Mouse (Mus musculus): ENCODE data around the gene Slit3. TPM values are rescaled to one million over a fixed set of nuclear protein-coding genes. Genes with fewer than 3 reads are reported as not detected.
A peak's percentile ranks its signal among the peaks of the same experiment; 100 is the strongest.

Slit3 gene
- polyA plus RNA-seq, 1 experiment from 2014 or later = 28.0 TPM

DNA sequence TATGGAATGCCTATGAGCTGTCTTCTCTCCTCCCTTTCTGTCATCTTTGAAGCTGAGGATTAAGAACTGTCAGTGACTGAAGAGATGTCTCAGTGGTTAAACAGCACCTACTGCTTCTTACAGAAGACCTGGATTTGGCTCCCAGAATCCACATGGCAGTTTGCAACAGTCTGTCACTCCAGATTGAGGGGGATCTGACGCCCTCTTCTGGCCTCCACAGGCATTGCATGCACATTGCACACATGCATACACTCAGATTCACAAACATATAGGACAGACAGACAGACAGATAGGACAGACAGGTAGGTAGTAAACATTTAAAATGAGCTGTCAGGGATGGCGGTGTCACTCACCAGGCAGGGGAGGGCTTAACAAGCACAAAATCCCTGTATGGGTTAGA is 615.8 kb downstream of the Slit3 start:
- no peaks in the 10 kb centered on the region for H3K4me1 ChIP-seq
- ATAC-seq (ENCODE audit: insufficient number of reproducible peaks, insufficient read depth, low FRiP score, low TSS enrichment, low read depth) = no peak
- no peak overlapping the region for H3K4me3 ChIP-seq
- H3K27ac ChIP-seq = no peak overlapping the region
- no peak overlapping the region for H3K9ac ChIP-seq
- WGBS = 65% methylated on average over 2 of the region's 2 CpGs
- H3K9me3 ChIP-seq = no peaks in the 10 kb centered on the region
- no peaks in the 10 kb centered on the region for H3K36me3 ChIP-seq
- no peaks in the 10 kb centered on the region for H3K27me3 ChIP-seq
- H3K4me2 ChIP-seq = no peak overlapping the region

GRCm38 (mm10) chr11:35737262-35737661 is 616.2 kb downstream of the Slit3 start:
- H3K27ac ChIP-seq = no peak overlapping the region
- no peak for ATAC-seq (ENCODE audit: insufficient number of reproducible peaks, insufficient read depth, low FRiP score, low TSS enrichment, low read depth)
- no peaks in the 10 kb centered on the region for H3K4me1 ChIP-seq
- no peaks in the 10 kb centered on the region for H3K36me3 ChIP-seq
- no peak overlapping the region for H3K4me3 ChIP-seq
- H3K4me2 ChIP-seq = no peak overlapping the region
- H3K27me3 ChIP-seq = no peaks in the 10 kb centered on the region
- no peaks in the 10 kb centered on the region for H3K9me3 ChIP-seq
- WGBS = 97% methylated on average over 2 of the region's 2 CpGs
- no peak overlapping the region for H3K9ac ChIP-seq

DNA sequence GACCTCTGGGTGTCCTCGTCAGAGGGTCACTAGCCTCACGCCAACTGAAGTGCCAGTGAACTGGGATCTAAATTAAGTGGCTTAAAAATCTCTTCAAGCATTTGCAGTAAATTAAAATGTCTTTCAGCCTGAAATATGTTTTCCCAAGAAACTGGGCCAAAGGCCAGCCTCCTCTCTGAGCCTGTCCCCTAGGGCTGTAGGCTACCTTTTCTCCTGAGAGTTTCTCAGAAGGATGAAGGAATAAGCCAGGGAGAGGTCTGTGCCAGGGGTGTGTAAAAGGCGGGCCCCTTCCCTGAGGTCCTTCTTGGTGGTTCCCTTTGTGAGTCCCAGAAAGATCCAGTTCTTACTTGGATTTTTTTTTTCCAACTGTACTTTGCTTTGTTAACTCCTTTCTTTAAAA is 617.1 kb downstream of the Slit3 start:
- Histone ChIP-seq H3K9me3 (no peaks in the 10 kb centered on the region), H3K9ac (no peak overlapping the region), H3K4me2 (no peak overlapping the region), H3K27ac (no peak overlapping the region), H3K36me3 (no peaks in the 10 kb centered on the region), H3K4me3 (no peak overlapping the region), H3K4me1 (no peaks in the 10 kb centered on the region), H3K27me3 (no peaks in the 10 kb centered on the region)
- 56% methylated on average over 3 of the region's 3 CpGs for WGBS
- ATAC-seq (ENCODE audit: insufficient number of reproducible peaks, insufficient read depth, low FRiP score, low TSS enrichment, low read depth) = no peak

DNA sequence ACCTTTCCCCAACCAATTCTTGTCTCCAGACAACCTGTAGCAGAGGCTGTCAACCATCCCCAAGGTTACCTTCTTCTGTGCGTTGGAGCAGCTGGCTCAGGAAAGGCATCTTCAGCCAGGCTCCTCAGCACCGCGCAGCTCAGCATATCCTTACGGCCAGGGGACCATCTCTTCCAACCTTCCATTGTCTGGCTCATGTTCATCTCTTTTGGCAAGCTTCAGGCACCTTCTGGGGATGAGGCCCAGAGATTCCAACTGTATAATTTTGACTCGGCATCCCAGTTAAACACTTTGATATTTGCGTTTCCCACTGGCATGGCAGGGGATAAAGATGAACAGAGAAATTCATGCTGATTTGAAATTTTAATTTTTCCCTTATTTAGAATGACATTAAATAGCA is 622.6 kb downstream of the Slit3 start:
- Histone ChIP-seq H3K4me2 (no peak overlapping the region), H3K27me3 (no peaks in the 10 kb centered on the region), H3K27ac (no peak overlapping the region), H3K9ac (no peak overlapping the region), H3K4me3 (no peak overlapping the region), H3K36me3 (no peaks in the 10 kb centered on the region), H3K9me3 (no peaks in the 10 kb centered on the region), H3K4me1 (no peaks in the 10 kb centered on the region)
- 92% methylated on average over 6 of the region's 6 CpGs for WGBS
- ATAC-seq (ENCODE audit: insufficient number of reproducible peaks, insufficient read depth, low FRiP score, low TSS enrichment, low read depth) = no peak

DNA sequence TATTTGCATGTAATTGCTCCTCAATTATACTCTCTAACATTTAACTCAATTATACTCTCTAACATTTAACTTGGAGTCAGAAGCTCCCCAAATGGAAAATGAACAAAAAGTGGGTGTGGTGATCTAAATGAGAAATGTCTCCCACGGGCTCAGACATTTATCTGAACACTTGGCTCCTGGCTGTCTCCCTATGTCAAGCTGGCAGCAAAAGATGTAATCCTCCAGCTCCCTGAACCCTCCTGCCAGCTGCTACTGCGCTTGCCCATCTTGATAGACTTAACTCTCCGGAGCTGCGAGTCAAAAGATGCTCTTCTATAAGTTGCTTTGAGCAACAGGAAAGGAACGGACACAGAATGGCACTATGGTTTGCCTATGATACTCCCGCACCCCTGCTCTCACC is 623.5 kb downstream of the Slit3 start:
- 84% methylated on average over 6 of the region's 6 CpGs for WGBS

DNA sequence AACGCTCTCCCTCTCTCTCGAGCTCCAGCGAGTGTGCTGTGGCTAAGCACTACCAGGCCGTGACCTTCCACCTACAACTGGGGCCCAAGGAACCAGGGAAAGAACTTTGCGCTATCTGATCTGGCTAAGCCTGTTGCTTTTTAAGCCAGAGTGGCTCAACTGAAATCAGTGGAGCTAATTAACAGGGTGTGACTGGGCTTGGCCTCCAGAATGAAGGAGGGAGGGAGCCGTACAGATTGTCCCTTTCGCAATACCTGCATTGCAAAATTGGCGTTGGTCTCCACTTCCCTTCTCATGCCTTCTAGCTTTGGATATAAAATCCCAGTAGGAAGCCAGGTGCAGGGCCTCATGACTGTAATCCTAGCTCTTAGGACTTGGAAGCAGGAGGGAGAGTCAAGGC is 629.6 kb downstream of the Slit3 start:
- no peak for ATAC-seq (ENCODE audit: insufficient number of reproducible peaks, insufficient read depth, low FRiP score, low TSS enrichment, low read depth)
- H3K9ac ChIP-seq = no peak overlapping the region
- no peaks in the 10 kb centered on the region for H3K9me3 ChIP-seq
- no peaks in the 10 kb centered on the region for H3K27me3 ChIP-seq
- no peaks in the 10 kb centered on the region for H3K36me3 ChIP-seq
- 0 out of 2 replicates have a peak, but pooled peaks cover 2% of the 10 kb centered on the region for H3K4me1 ChIP-seq
- H3K27ac ChIP-seq = no peak overlapping the region
- H3K4me3 ChIP-seq = no peak overlapping the region
- no peak overlapping the region for H3K4me2 ChIP-seq
- 48% methylated on average over 8 of the region's 8 CpGs for WGBS

More for the DNA sequence above, 623.5 kb downstream of the Slit3 start:
- Histone ChIP-seq H3K9ac (no peak overlapping the region), H3K4me2 (no peak overlapping the region), H3K4me3 (no peak overlapping the region), H3K27me3 (no peaks in the 10 kb centered on the region), H3K4me1 (no peaks in the 10 kb centered on the region), H3K27ac (no peak overlapping the region), H3K9me3 (no peaks in the 10 kb centered on the region), H3K36me3 (no peaks in the 10 kb centered on the region)
- ATAC-seq (ENCODE audit: insufficient number of reproducible peaks, insufficient read depth, low FRiP score, low TSS enrichment, low read depth) = no peak

DNA sequence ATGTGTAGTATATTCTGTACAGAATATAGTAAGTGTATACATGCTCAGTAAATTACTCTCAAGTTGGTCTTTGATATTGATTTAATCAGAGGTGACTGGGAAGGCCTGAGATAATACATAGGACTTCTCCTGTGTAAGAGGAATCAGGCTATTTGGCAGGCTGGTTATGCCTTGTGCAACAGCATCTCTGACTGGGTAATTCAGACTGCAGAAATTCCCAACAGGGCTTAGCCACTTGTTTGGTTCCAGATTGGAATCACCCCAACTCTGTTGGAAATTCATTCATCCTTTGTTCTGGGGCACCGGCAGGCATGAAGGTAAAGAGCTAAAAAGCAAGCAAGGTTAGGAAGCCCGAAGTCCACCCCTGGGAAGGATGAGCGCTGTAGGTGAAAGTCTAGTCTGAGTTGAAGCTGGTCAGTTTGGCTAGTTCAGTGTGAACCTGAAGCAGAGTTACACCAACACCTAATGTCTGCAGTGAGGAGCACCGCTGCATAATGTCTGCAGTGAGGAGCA is 633.9 kb downstream of the Slit3 start:
- Histone ChIP-seq H3K27me3 (no peaks in the 10 kb centered on the region), H3K9me3 (no peaks in the 10 kb centered on the region), H3K36me3 (no peaks in the 10 kb centered on the region), H3K4me2 (no peak overlapping the region), H3K9ac (no peak overlapping the region), H3K27ac (no peak overlapping the region), H3K4me3 (no peak overlapping the region), H3K4me1 (0 out of 2 replicates have a peak, but pooled peaks cover 7% of the 10 kb centered on the region)
- ATAC-seq (ENCODE audit: insufficient number of reproducible peaks, insufficient read depth, low FRiP score, low TSS enrichment, low read depth) = no peak
- 85% methylated on average over 4 of the region's 4 CpGs for WGBS

- H3K4me1 ChIP-seq = 0 out of 2 replicates have a peak, but pooled peaks cover 7% of the 10 kb centered on the region
- no peak for ATAC-seq (ENCODE audit: insufficient number of reproducible peaks, insufficient read depth, low FRiP score, low TSS enrichment, low read depth)
- 60% methylated on average over 6 of the region's 6 CpGs for WGBS
- H3K9ac ChIP-seq = no peak overlapping the region
- H3K4me2 ChIP-seq = no peak overlapping the region
- H3K9me3 ChIP-seq = no peaks in the 10 kb centered on the region
- no peaks in the 10 kb centered on the region for H3K36me3 ChIP-seq
- H3K4me3 ChIP-seq = no peak overlapping the region
- no peaks in the 10 kb centered on the region for H3K27me3 ChIP-seq
- H3K27ac ChIP-seq = no peak overlapping the region
Observed at GRCm38 (mm10) chr11:35755546-35755945, 634.5 kb downstream of the Slit3 start.

DNA sequence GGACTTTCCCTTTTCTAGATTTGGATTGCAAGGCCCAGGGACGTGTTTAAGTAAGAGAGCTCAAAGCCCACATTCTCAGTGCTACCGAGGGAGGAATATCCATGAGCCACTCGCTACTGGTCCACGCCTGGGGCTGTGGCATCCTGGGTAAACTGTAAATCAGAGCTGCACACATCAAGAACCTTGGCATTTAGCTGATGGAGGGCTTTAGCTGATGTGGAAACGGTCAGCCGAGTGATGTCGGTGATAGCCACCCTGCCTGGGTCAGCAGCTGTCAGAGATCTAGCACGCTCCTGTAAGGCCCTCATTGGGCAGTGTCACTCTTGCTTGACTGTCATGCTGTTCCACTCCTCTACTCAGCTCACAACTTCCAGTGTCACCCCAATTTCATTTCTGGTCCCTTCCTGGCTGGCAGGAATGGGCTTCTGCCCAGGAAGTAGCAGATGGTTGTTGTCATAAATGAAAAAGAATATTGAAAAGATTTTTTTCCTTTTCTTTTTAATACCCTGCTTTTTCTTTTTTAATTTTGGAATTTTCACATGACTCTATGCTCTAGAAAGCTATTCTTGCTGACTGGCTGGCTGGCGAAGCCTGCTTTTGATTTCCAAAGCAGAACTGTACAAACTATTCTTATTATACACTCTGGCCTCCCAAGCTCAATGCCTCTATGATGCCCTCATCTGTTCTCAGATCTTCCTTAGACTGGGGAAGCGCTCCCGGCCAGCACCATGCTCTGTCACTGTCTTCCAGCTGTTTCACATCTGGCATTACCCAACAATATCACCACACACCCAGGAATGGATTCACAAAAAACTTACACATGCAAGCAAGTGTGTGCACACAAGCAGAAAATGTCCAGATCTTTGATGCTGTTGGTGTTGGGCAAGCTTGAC is 635.6 kb downstream of the Slit3 start:
- 75% methylated on average over 11 of the region's 11 CpGs for WGBS
- no peaks in the 10 kb centered on the region for H3K36me3 ChIP-seq
- H3K4me3 ChIP-seq = no peak overlapping the region
- no peaks in the 10 kb centered on the region for H3K27me3 ChIP-seq
- no peaks in the 10 kb centered on the region for H3K9me3 ChIP-seq
- no peak for ATAC-seq (ENCODE audit: insufficient number of reproducible peaks, insufficient read depth, low FRiP score, low TSS enrichment, low read depth)
- no peak overlapping the region for H3K9ac ChIP-seq
- 0 out of 2 replicates have a peak, but pooled peaks cover 7% of the 10 kb centered on the region for H3K4me1 ChIP-seq
- H3K4me2 ChIP-seq = no peak overlapping the region
- H3K27ac ChIP-seq = no peak overlapping the region

MicroRNAs encoded within 50 kb of the gene (microRNA counts, 519-probe panel; counts per million panel counts)
- microRNA mmu-miR-218 = 4,384 counts per million, percentile 90 among the panel's probes with 10 or more counts

Small RNA genes within 50 kb of the gene (microRNA-seq; reads per million reads assigned to microRNA genes)
- 54.9 reads per million, percentile 46 among the genes with 10 or more reads in this experiment for gene Mir218-2

Measured in embryonic facial prominence, embryonic 13.5 days (tissue).